Mouse (Mus musculus) granulocyte monocyte progenitor cell, adult 5-6 weeks (primary cell): ENCODE measurements around the gene Kdm4d. TPM values are rescaled to one million over a fixed set of nuclear protein-coding genes. Genes with fewer than 3 reads are reported as not detected.
"Not testable (repeated sequence)": the region's sequence is repeated elsewhere in the genome, so short reads cannot be mapped to it uniquely, and the experiment has no call there.

Experiments used
- ATAC-seq: replicated peaks from 2 replicates; pipeline ENCODE4 v1.8.0; 2016; ENCODE audit warnings: mild to moderate bottlenecking, moderate TSS enrichment, inconsistent platforms; ENCODE audit not compliant: poor library complexity, severe bottlenecking
- total RNA-seq, 2 experiments: library from RNA; stranded (forward) in 1 of 2; stranded (reverse) in 1 of 2; fragments of 200-712, 200-1000 nt in 1 of 2; fragments of >200 nt in 1 of 2; fragmentation: Nextera tagmentation in 1 of 2; gene quantifications; 2 replicates each; pipeline ENCODE4 v1.2.3; 2014 to 2017

Kdm4d gene
- total RNA-seq, 2 experiments from 2014 or later: 0.10 TPM; not detected in 1

DNA sequence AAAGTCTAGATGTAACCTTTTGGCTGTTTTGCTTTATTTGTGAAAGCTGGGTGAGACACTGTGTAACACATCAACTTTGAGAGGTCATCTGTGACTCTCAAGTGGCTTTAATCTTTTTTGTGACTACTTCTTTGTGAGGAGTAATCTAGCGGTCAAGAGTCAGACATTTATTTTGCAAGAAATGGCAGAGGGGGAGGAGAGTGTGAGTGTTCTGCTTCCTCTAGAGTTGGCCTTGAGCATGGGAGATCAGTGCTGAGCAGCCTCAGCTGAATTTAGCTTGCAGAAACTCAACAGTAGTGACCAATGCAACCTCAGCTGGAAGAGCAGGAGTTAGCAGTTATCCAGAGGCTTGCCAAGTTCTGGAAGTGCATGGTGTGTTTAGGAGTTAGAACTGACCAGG, 37.7 kb downstream of the Kdm4d start:
- not testable (repeated sequence) for ATAC-seq

DNA sequence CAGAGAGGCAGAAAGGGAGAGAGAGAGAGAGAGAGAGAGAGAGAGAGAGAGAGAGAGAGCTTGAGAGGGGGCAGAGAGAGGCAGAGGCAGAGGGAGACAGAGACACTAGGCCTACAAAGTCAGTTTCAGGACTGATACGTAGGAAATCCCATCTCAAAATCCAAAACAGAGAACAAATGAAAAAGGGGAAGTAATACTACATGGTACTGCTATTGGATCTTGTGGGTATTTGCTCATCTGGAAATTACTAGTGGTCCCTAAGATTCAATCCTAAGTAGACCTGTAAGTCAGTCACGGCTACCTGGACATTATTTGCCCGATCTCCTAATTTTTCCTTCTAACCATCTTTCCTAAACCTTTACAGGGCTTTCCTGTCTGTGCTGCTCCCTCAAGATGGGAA, 44.0 kb downstream of the Kdm4d start:
- ATAC-seq: 0 out of 2 replicates have a peak, but pooled peaks have one; percentile 17

DNA sequence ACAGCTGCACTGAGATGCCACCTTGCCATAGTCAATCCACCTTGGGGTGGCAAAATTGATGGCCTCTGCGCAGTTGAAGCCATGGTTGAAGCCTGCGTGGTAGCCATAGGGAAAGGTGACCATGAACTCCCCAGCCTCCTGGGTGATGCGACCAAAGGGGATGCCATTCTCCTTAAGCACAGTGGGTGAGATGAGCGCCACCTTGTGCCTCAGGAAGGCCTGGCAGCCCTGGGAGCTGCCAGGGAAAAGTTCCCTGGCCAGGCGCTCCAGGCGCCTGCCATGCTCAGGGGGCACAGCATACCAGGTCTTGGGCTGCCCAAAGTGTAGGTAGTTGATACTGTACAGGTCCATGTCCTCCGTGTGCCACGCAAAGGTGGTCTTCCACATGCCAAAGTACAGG, 49.2 kb downstream of the Kdm4d start:
- peak; percentile 53 for ATAC-seq

DNA sequence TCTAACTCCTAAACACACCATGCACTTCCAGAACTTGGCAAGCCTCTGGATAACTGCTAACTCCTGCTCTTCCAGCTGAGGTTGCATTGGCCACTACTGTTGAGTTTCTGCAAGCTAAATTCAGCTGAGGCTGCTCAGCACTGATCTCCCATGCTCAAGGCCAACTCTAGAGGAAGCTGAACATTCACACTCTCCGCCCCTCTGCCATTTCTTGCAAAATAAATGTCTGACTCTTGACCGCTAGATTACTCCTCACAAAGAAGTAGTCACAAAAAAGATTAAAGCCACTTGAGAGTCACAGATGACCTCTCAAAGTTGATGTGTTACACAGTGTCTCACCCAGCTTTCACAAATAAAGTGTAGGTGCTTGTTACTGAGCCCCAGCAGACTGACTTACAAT, 53.2 kb downstream of the Kdm4d start:
- ATAC-seq: not testable (repeated sequence)

DNA sequence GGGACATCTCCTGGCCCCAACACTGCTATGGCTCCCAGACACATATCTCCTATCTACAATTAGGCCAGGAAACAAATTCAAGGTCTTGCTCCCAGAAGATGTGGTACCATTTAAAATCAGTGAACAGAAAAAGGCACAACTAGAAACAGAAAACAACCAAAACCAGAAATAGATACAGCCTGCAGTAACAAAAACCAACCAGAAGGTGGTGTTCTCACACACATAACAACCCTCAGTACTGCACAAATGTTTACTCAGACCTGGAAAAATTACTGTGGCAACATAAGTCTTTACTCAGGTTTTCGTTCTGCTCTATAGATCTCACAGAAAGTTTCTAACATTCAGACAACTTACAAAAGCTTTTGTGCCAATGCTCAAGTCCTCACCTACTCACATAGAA, 59.9 kb downstream of the Kdm4d start:
- ATAC-seq: no peak

- ATAC-seq: no peak
These were observed 66.9 kb downstream of the Kdm4d start for GRCm38 (mm10) chr9:14433252-14433939.

Other genes starting within 250 kb of the Kdm4d start
- 5.5 and 8.3 TPM in 2 replicates for gene Sesn3, start 225.4 kb downstream of the Kdm4d start, total RNA-seq (2014; fragmentation: Nextera tagmentation)
- 5.5 and 6.4 TPM in 2 replicates for gene Sesn3, start 225.4 kb downstream of the Kdm4d start, total RNA-seq (2017)
- 13.4 and 14.7 TPM in 2 replicates for gene Endod1, start 119.0 kb downstream of the Kdm4d start, total RNA-seq (2014; fragmentation: Nextera tagmentation)
- gene Endod1, start 119.0 kb downstream of the Kdm4d start, total RNA-seq (2017): 17.3 and 18.4 TPM in 2 replicates
- gene Cwc15, start 135 bp upstream of the Kdm4d start, total RNA-seq (2014; fragmentation: Nextera tagmentation): 180 and 225 TPM in 2 replicates
- 214 and 236 TPM in 2 replicates for gene Cwc15, start 135 bp upstream of the Kdm4d start, total RNA-seq (2017)
- gene Amotl1, start 144.6 kb upstream of the Kdm4d start, total RNA-seq (2014; fragmentation: Nextera tagmentation): 0.17 TPM in 1 of 2 replicates, not detected in the other
- not detected in 2 replicates for gene Amotl1, start 144.6 kb upstream of the Kdm4d start, total RNA-seq (2017)
- not detected in 2 replicates for gene Piwil4, start 240.3 kb upstream of the Kdm4d start, total RNA-seq (2014; fragmentation: Nextera tagmentation)
- 0.09 TPM in 1 of 2 replicates, not detected in the other for gene Piwil4, start 240.3 kb upstream of the Kdm4d start, total RNA-seq (2017)